39 mouse cellular contexts compared by ENCODE assay signal in the genomic region with DNA sequence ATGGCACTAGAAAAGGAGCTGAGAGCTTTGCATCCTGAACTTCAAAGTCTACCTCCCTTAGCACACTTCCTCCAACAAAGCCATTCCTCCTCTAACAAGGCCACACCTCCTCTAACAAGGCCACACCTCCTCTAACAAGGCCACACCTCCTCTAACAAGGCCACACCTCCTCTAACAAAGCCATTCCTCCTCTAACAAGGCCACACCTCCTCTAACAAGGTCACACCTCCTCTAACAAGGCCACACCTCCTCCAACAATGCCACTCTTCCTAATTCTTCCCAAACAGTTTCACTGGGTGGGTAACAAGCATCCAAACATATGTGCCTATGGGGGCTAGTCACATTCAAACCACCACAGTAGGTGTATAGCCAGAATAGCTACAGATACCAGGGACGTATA. TPM values are rescaled to one million over a fixed set of nuclear protein-coding genes. Genes with fewer than 3 reads are reported as not detected.
"Had no signal": no experiment of that assay in that cellular context is flagged by ENCODE, and none has a peak within 500 bp of the region (broad histone marks: within the 10 kb centered on the region; RNA-seq: fewer than 3 reads in every experiment).

No protein-coding gene starts in this region.

- H3K36me3 ChIP-seq: heart, embryonic 12.5 days; hindbrain, embryonic 10.5 days; hindbrain, embryonic 12.5 days; intestine, embryonic 15.5 days; limb, embryonic 10.5 days; limb, embryonic 12.5 days; liver, embryonic 13.5 days; liver, embryonic 15.5 days had no signal

- H3K9me3 ChIP-seq: hindbrain, embryonic 12.5 days; intestine, embryonic 15.5 days; limb, embryonic 10.5 days; liver, embryonic 13.5 days; liver, embryonic 15.5 days had no signal

- H3K27ac ChIP-seq: heart, adult 2 months; hindbrain, embryonic 10.5 days; hindbrain, embryonic 12.5 days; hindbrain, embryonic 14.5 days; intestine, embryonic 15.5 days; left cerebral cortex, adult 2 months; limb, embryonic 10.5 days; limb, embryonic 12.5 days; liver, embryonic 13.5 days; liver, embryonic 15.5 days had no signal

- H3K4me1 ChIP-seq: heart, embryonic 12.5 days; hindbrain, embryonic 10.5 days; hindbrain, embryonic 12.5 days; intestine, embryonic 15.5 days; limb, embryonic 10.5 days; limb, embryonic 12.5 days; liver, embryonic 15.5 days had no signal

- H3K4me3 ChIP-seq: heart, adult 2 months; heart, embryonic 12.5 days; hindbrain, embryonic 10.5 days; hindbrain, embryonic 12.5 days; intestine, embryonic 15.5 days; left cerebral cortex, adult 2 months; limb, embryonic 10.5 days; limb, embryonic 12.5 days; liver, embryonic 13.5 days; liver, embryonic 15.5 days had no signal

- H3K27me3 ChIP-seq: heart, embryonic 12.5 days; hindbrain, embryonic 12.5 days; intestine, embryonic 15.5 days; limb, embryonic 12.5 days; liver, embryonic 13.5 days; liver, embryonic 15.5 days had no signal

- DNase-seq: gastrocnemius, postnatal 14 days; gastrocnemius, postnatal 36 days; heart, adult 11 months; heart, adult 2 months; heart, postnatal 10 days; heart, postnatal 4 days; kidney, adult 18-20 months; kidney, adult 8-10 months; kidney, postnatal 10 days; kidney, postnatal 25 days; kidney, postnatal 4 days; liver; liver, embryonic 13.5 days had no signal

RNA-seq across cellular contexts. Expression of a gene that starts 7.8 kb away (rescaled TPM):
- total RNA-seq: gastrocnemius, adult 18-20 months; gastrocnemius, adult 8-10 months; gastrocnemius, postnatal 14 days; gastrocnemius, postnatal 36 days; heart, adult 2 months; heart, postnatal 10 days; heart, postnatal 25 days; heart, postnatal 4 days; layer of hippocampus, postnatal 10 days; layer of hippocampus, postnatal 25 days; left cerebral cortex, adult 2 months; left cerebral cortex, postnatal 14 days; left cerebral cortex, postnatal 36 days had no signal
- polyA plus RNA-seq: gonadal fat pad, adult 2 months; heart, adult 2 months; heart, embryonic 12.5 days; heart, embryonic 14.5 days; heart, embryonic 16.5 days; hindbrain, embryonic 10.5 days; hindbrain, embryonic 12.5 days; hindbrain, embryonic 14.5 days; hindbrain, embryonic 16.5 days; inflammation-experienced regulatory T-cells, adult 6 months; intestine, embryonic 15.5 days; kidney, embryonic 14.5 days; kidney, embryonic 16.5 days; limb, embryonic 10.5 days; limb, embryonic 12.5 days; limb, embryonic 14.5 days; liver, embryonic 11.5 days; liver, embryonic 13.5 days; liver, embryonic 15.5 days had no signal

RNA-seq across cellular contexts. Expression of a gene that starts 17.8 kb away (rescaled TPM):
- total RNA-seq: gastrocnemius, adult 18-20 months; gastrocnemius, adult 8-10 months; gastrocnemius, postnatal 14 days; gastrocnemius, postnatal 36 days; heart, adult 2 months; heart, postnatal 10 days; heart, postnatal 25 days; heart, postnatal 4 days had no signal
- polyA plus RNA-seq: heart, adult 2 months; heart, embryonic 12.5 days; heart, embryonic 14.5 days; heart, embryonic 16.5 days; hindbrain, embryonic 10.5 days; hindbrain, embryonic 12.5 days; intestine, embryonic 15.5 days; intestine, postnatal 0 days; kidney, embryonic 14.5 days; limb, embryonic 12.5 days; limb, embryonic 14.5 days; liver, embryonic 11.5 days; liver, embryonic 13.5 days; liver, embryonic 15.5 days had no signal

RNA-seq across cellular contexts. Expression of a gene that starts 23.4 kb away (rescaled TPM):
- polyA plus RNA-seq: kidney, embryonic 14.5 days had no signal
